Mouse (Mus musculus) intestine, embryonic 16.5 days (tissue): ENCODE measurements around the gene Ptpn11. TPM values are rescaled to one million over a fixed set of nuclear protein-coding genes. Genes with fewer than 3 reads are reported as not detected.

Experiments used
- ATAC-seq: fragments of 200-750 bp; cut with Nextera tagmentation; 2 replicates; pipeline ENCODE4 v1.8.0; 2017; ENCODE audit warnings: moderate TSS enrichment, moderate library complexity
- H3K27ac ChIP-seq: fragments of 300-500 bp; sonication (generic); 2 replicates; pipeline ENCODE4 v1.5.1; 2014; ENCODE audit warnings: mild to moderate bottlenecking, low read length
- H3K27me3 ChIP-seq: fragments of 300-500 bp; sonication (generic); replicated peaks from 2 replicates; pipeline ENCODE4 v1.6.1; 2014; ENCODE audit warnings: low read length, control low read depth, mixed read lengths; ENCODE audit not compliant: control insufficient read depth, insufficient read depth
- H3K36me3 ChIP-seq: fragments of 300-500 bp; sonication (generic); 2 replicates; pipeline ENCODE4 v1.6.1; 2014; ENCODE audit warnings: low read length, control low read depth; ENCODE audit not compliant: control insufficient read depth, insufficient read depth
- H3K4me1 ChIP-seq: fragments of 300-500 bp; sonication (generic); 2 replicates; pipeline ENCODE4 v1.6.1; 2014; ENCODE audit warnings: low read length, control low read depth, mixed read lengths; ENCODE audit not compliant: control insufficient read depth, insufficient read depth
- H3K4me2 ChIP-seq: fragments of 300-500 bp; sonication (generic); 2 replicates; pipeline ENCODE4 v1.6.1; 2014; ENCODE audit warnings: low read depth, low read length, control low read depth
- H3K4me3 ChIP-seq: fragments of 300-500 bp; sonication (generic); 2 replicates; pipeline ENCODE4 v1.5.1; 2014; ENCODE audit warnings: mild to moderate bottlenecking, low read length
- H3K9ac ChIP-seq: fragments of 300-500 bp; sonication (generic); 2 replicates; pipeline ENCODE4 v1.6.1; 2014; ENCODE audit warnings: low read depth, low read length
- H3K9me3 ChIP-seq: fragments of 300-500 bp; sonication (generic); 2 replicates; pipeline ENCODE4 v1.6.1; 2016; ENCODE audit warnings: low read length, control low read depth; ENCODE audit not compliant: control insufficient read depth
- WGBS: fragments of 180-500 bp; shearing (Covaris S2); extraction: QIAGEN DNeasy Blood & Tissue Kit; methylation state at CpG from one replicate; pipeline ENCODE4 v1.1.7; 2014; 5-methylcytosine and 5-hydroxymethylcytosine counted together
- polyA plus RNA-seq: library from polyadenylated mRNA; unstranded; fragments of >200 nt; fragmentation: Nextera tagmentation; extraction: Ambion mirVana; gene quantifications from 2 replicates; pipeline ENCODE4 v1.2.1, GENCODE M21; 2015

Gene Ptpn11
- polyA plus RNA-seq, 1 experiment from 2014 or later = 15.6 TPM

GRCm38 (mm10) chr5:121126051-121126450 lies 65.1 kb downstream of the Ptpn11 start:
- no peaks in the 10 kb centered on the region for H3K9me3 ChIP-seq
- H3K27me3 ChIP-seq = no peaks in the 10 kb centered on the region
- H3K27ac ChIP-seq = no peak overlapping the region
- no peak overlapping the region for H3K4me3 ChIP-seq
- no peak for ATAC-seq
- H3K4me2 ChIP-seq = no peak overlapping the region
- 83% methylated on average over 2 of the region's 2 CpGs for WGBS
- H3K36me3 ChIP-seq = peaks cover 6% of the 10 kb centered on the region; the same call in 1 of the 2 replicates
- H3K4me1 ChIP-seq = no peaks in the 10 kb centered on the region
- no peak overlapping the region for H3K9ac ChIP-seq

- Histone ChIP-seq H3K9ac (no peak overlapping the region), H3K4me3 (no peak overlapping the region), H3K4me1 (no peaks in the 10 kb centered on the region), H3K36me3 (peaks cover 6% of the 10 kb centered on the region; the same call in 1 of the 2 replicates), H3K27ac (no peak overlapping the region), H3K9me3 (no peaks in the 10 kb centered on the region), H3K4me2 (no peak overlapping the region), H3K27me3 (no peaks in the 10 kb centered on the region)
- no peak for ATAC-seq
- 90% methylated on average over 14 of the region's 14 CpGs for WGBS
Measured at GRCm38 (mm10) chr5:121125563-121125962, 65.6 kb downstream of the Ptpn11 start.

GRCm38 (mm10) chr5:121124208-121125185 lies 66.7 kb downstream of the Ptpn11 start:
- no peak overlapping the region for H3K9ac ChIP-seq
- no peaks in the 10 kb centered on the region for H3K4me1 ChIP-seq
- ATAC-seq = no peak
- no peaks in the 10 kb centered on the region for H3K9me3 ChIP-seq
- H3K4me2 ChIP-seq = no peak overlapping the region
- H3K27me3 ChIP-seq = no peaks in the 10 kb centered on the region
- 46% methylated on average over 5 of the region's 5 CpGs for WGBS
- no peak overlapping the region for H3K4me3 ChIP-seq
- peaks cover 1% of the 10 kb centered on the region; the same call in 1 of the 2 replicates for H3K36me3 ChIP-seq
- H3K27ac ChIP-seq = no peak overlapping the region

GRCm38 (mm10) chr5:121123399-121123798 lies 67.8 kb downstream of the Ptpn11 start:
- Histone ChIP-seq H3K9me3 (no peaks in the 10 kb centered on the region), H3K27ac (no peak overlapping the region), H3K27me3 (no peaks in the 10 kb centered on the region), H3K4me1 (no peaks in the 10 kb centered on the region), H3K9ac (no peak overlapping the region), H3K4me2 (no peak overlapping the region), H3K36me3 (no peaks in the 10 kb centered on the region), H3K4me3 (no peak overlapping the region)
- WGBS = 70% methylated on average over 5 of the region's 5 CpGs
- ATAC-seq = no peak

GRCm38 (mm10) chr5:121122577-121122976 lies 68.6 kb downstream of the Ptpn11 start:
- Histone ChIP-seq H3K27ac (no peak overlapping the region), H3K4me3 (no peak overlapping the region), H3K4me2 (no peak overlapping the region), H3K36me3 (no peaks in the 10 kb centered on the region), H3K4me1 (no peaks in the 10 kb centered on the region), H3K9ac (no peak overlapping the region), H3K9me3 (no peaks in the 10 kb centered on the region), H3K27me3 (no peaks in the 10 kb centered on the region)
- WGBS = 84% methylated on average over 3 of the region's 3 CpGs
- ATAC-seq = no peak

- Histone ChIP-seq H3K9me3 (no peaks in the 10 kb centered on the region), H3K36me3 (no peaks in the 10 kb centered on the region), H3K9ac (no peak overlapping the region), H3K27ac (no peak overlapping the region), H3K4me1 (no peaks in the 10 kb centered on the region), H3K27me3 (no peaks in the 10 kb centered on the region), H3K4me2 (no peak overlapping the region), H3K4me3 (no peak overlapping the region)
- WGBS = 97% methylated on average over 3 of the region's 3 CpGs
- no peak for ATAC-seq
Measured at GRCm38 (mm10) chr5:121122036-121122435, 69.2 kb downstream of the Ptpn11 start.

- Histone ChIP-seq H3K4me3 (no peak overlapping the region), H3K9ac (no peak overlapping the region), H3K36me3 (no peaks in the 10 kb centered on the region), H3K9me3 (no peaks in the 10 kb centered on the region), H3K4me2 (no peak overlapping the region), H3K4me1 (no peaks in the 10 kb centered on the region), H3K27me3 (no peaks in the 10 kb centered on the region), H3K27ac (no peak overlapping the region)
- WGBS = 62% methylated on average over 13 of the region's 13 CpGs
- no peak for ATAC-seq
Measured at GRCm38 (mm10) chr5:121119331-121120034, 71.7 kb downstream of the Ptpn11 start.

- Histone ChIP-seq H3K36me3 (no peaks in the 10 kb centered on the region), H3K4me3 (no peak overlapping the region), H3K4me2 (no peak overlapping the region), H3K27me3 (no peaks in the 10 kb centered on the region), H3K9ac (no peak overlapping the region), H3K4me1 (no peaks in the 10 kb centered on the region), H3K9me3 (no peaks in the 10 kb centered on the region), H3K27ac (no peak overlapping the region)
- WGBS = 32% methylated on average over 4 of the region's 4 CpGs
- no peak for ATAC-seq
Measured at GRCm38 (mm10) chr5:121118345-121118744, 72.9 kb downstream of the Ptpn11 start.

- no peaks in the 10 kb centered on the region for H3K36me3 ChIP-seq
- ATAC-seq = no peak
- no peak overlapping the region for H3K4me3 ChIP-seq
- no peak overlapping the region for H3K4me2 ChIP-seq
- no peaks in the 10 kb centered on the region for H3K27me3 ChIP-seq
- H3K4me1 ChIP-seq = no peaks in the 10 kb centered on the region
- H3K9me3 ChIP-seq = no peaks in the 10 kb centered on the region
- 73% methylated on average over 3 of the region's 3 CpGs for whole genome bisulfite sequencing
- H3K27ac ChIP-seq = no peak overlapping the region
- no peak overlapping the region for H3K9ac ChIP-seq
Measured at GRCm38 (mm10) chr5:121116941-121117340, 74.3 kb downstream of the Ptpn11 start.
